Mouse (Mus musculus) cerebellum, postnatal 25 days (tissue): ENCODE data around the gene Cyth4.

Experiments used
- DNase-seq, 2 experiments: peaks; one replicate each; pipeline ENCODE4 v3.0.0; 2021; ENCODE audit warnings: mixed read lengths in 2 of 2

Gene Cyth4

GRCm38 (mm10) chr15:78587050-78587994 is 9.5 kb upstream of the Cyth4 start:
- peak; percentile 84 to 90 for DNase-seq

GRCm38 (mm10) chr15:78588049-78588448 is 8.8 kb upstream of the Cyth4 start:
- no peak for DNase-seq

- no peak for DNase-seq
Measured at GRCm38 (mm10) chr15:78588900-78589299, 7.9 kb upstream of the Cyth4 start.

DNA sequence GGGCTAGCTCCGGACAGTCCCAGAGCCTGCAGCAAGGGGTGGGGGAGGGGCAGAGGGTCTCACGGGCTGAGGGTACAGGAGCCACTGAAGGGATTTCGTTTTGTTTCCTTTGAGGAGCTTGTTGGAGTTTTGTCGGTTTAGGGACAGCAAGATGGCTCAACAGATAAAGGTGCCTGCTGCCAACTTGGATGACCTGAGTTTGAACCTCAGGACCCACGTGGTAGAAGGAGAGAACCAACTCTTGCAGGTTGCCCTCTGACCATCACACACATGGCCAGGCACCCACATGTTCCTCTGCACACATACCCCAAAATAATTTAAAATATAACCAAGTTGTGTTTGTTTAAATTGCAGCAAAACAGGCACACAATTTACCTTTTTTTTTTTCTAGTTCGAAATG is 6.9 kb upstream of the Cyth4 start:
- DNase-seq: no peak

DNA sequence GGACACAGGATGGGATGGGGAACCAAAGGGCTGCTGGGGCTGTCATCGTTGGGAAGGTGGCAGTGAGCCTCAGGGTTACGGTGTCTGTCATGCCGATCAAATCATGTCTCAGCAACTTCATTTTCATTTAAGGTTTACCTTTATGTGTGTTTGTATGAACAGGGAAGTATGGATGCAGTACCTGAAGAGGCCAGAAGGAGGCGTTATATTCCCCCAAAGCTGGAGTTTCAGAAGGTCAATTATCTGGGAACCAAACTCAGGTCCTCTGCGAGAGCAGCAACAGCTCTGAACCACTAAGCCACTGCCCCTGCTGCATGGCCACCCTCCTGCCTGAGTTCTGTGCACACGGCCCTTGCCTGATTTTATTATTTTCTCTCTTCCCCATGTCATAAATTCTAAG is 6.1 kb upstream of the Cyth4 start:
- no peak for DNase-seq

- no peak for DNase-seq
Measured at GRCm38 (mm10) chr15:78591680-78592451, 5.0 kb upstream of the Cyth4 start.

- no peak for DNase-seq
Measured at GRCm38 (mm10) chr15:78592452-78592968, 4.3 kb upstream of the Cyth4 start.

GRCm38 (mm10) chr15:78593896-78594425 is 2.9 kb upstream of the Cyth4 start:
- no peak for DNase-seq

DNA sequence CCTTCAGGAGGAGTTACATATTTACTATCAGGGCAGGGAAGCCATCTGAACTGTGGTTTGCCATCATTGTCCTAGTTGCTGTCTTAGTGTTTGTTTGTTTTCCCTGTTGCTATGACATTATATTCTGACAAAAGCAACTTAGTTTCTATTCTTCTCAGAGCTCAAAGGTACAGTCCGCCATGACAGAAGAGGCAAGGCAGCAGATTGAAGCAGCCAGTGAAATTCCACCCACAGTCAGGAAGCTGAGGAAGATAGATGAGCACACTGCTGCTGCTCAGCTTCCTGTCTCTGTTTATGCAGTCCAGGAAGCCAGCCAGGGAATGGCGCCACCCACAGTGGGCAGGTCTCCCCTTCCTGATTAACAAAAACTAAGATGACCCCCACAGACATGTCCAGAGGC is 2.0 kb upstream of the Cyth4 start:
- no peak for DNase-seq

DNA sequence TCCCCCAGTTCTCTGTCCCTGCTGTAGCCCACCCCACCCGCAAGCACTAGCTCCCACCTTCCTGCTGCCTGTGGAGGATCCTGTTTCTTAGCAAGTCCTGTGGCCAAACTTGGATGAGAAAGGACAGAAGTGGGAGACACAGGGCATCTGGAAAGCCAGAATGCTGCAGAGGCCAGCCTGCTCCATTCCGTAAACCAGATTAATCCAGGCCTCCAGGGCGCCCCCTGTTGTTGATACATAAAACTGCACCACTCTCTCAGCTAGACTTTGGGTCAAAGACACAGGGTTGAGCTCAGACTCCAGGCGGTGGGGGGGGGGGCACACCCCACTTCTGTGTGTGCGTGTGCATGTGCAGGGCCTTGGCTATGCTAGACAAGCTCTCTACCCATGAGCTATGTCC is 1.4 kb upstream of the Cyth4 start:
- no peak for DNase-seq

DNA sequence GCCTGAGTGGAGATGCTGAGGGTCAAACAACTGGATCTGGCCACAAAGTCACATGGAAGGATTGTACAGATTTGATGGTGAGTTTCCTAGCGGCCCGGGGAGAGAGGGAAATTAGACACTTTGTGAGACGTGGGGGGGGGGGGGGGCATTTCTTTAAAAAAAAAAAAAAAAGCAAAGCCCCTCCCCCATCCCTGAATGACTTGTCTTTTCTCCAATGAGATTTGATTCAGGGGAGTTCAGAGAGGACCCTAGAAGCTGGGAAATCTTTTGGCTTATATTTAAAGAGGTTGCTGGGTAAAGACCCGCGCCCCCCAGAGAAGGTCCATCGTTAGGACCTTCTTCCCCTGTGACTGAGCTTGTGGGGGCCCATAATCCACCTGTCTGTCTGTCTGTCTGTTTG is 343 bp upstream of the Cyth4 start:
- no peak for DNase-seq

- no peak for DNase-seq
Measured at GRCm38 (mm10) chr15:78597729-78598128, 882 bp downstream of the Cyth4 start.

DNA sequence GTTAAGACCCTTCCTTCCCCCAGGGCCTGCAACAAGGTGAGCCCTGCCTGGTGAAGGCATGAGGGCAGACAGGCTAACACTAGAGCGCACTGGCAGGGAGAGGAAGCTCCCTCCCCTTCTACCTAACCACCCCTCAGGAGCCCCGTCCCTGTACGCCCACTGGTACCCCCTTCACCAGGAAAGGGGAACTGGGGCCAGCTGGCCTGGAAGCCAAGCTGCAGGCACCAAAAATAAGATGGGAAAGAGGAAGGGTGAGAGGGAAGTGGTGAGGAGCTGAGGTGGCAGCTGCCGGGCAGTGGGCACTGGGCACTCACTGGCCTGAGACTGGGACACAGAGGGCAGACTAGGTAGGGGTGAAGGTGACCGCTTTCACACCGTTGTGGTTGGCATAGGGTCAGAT is 2.3 kb downstream of the Cyth4 start:
- DNase-seq: no peak

DNA sequence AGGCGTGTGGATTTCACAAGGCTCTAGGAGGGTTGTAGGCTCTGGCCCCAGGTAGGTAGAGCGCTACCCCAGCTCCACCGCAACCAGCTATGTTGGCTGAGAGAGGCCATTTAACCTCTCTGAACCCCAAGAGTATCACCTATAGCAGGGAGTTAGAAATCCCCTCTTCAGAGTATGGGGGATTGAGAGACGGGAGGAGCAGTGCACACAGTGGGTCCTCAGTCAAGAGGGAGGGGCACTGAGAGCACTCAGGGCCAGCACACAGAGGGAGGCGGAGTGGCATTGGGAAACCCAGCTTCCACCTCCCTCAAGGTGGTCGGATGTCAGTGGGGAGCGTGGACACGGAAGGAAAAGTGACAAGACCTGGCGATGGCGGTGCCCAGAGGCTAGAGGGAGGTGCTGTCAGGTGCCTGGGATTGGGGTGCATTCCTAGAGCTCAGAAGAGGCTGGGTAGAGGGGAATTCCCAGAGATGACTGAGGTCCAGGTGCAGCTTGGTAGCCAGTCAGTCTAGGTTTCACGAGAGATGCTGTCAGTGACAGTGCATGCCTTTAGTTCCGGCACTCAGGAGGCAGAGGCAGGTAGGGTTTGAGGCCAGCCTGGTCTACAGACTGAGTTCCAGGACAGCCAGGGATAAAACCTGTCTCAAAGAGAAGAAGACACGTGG is 2.8 kb downstream of the Cyth4 start:
- DNase-seq: no peak

DNA sequence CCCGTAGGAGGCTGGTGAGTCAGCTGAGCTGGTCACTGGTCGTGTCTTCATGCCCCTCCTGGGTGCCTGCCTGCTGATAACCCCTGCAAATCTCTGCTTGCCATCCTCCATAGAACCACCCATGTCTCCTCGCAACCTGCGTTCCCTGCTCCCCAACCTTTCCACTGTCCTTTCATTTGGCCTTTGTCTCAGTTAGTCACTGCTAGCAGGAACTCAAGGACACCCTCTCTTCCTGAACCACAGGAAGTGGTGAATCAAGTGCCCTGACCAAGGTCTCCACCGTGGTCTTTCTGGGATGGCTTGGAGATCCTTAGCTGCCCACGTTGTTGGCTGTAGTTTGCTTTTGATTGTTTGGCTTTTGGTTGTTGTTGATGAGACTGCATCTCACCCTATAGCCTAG is 4.3 kb downstream of the Cyth4 start:
- peak in 1 of 2 experiments; percentile 21 for DNase-seq

- no peak for DNase-seq
Measured at GRCm38 (mm10) chr15:78604255-78604654, 7.4 kb downstream of the Cyth4 start.

- DNase-seq: peak in 1 of 2 experiments; percentile 30
Measured at GRCm38 (mm10) chr15:78605371-78605791, 8.5 kb downstream of the Cyth4 start.

- DNase-seq: peak; percentile 94
Measured at GRCm38 (mm10) chr15:78606059-78606458, 9.2 kb downstream of the Cyth4 start.

GRCm38 (mm10) chr15:78607463-78607862 is 10.6 kb downstream of the Cyth4 start:
- no peak for DNase-seq

DNA sequence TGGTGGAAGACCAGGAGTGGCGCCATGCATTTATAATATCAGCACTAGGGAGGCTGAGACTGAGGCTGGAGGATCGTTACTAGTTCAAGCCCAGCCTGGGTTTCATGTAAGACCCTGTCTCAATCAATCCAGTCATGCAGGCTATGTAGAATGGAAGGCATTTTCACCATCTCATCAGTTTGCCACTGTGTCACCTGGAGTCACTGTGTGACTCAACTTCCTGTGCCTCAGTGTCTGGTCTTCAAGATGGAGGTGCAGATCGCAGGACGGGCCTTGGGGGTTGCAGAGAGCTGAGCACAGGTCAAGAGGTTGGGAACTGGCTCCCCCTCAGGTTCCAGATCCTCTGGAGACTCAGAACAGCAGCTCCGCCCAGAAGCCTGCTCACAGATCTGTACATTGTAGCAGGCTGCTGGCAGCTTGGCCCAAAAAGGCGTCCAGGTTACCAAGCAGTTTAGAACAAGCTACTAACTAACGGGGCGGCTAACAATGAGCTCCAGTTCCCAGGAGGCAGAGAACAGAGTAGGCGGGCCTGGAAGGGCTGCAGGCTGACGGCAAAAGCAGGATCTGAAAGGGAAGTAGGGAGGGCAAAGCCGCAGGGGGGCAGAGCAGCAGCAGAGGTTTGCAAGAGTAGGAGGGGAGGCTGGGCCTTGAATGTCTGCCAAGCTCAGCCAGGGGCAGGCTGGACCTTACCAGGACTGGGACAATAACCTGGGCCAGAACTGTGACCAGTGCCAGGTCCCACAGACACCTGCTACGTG is 14.0 kb downstream of the Cyth4 start:
- peak in 1 of 2 experiments; percentile 22 for DNase-seq

- DNase-seq: no peak
Measured at GRCm38 (mm10) chr15:78614536-78614935, 17.7 kb downstream of the Cyth4 start.

GRCm38 (mm10) chr15:78616973-78617372 is 20.1 kb downstream of the Cyth4 start:
- DNase-seq: no peak
